Mouse (Mus musculus) cerebellum, adult 9-10 months (tissue): ENCODE measurements at regions not wholly inside any gene's neighbourhood (a gene's known extent, or its start where the extent isn't known, plus 50 kb on each side); places are given as distances from the start of the nearest gene placed in this dataset.

Experiments used
- DNase-seq: peaks from one replicate; pipeline ENCODE4 v3.0.0; 2022

DNA sequence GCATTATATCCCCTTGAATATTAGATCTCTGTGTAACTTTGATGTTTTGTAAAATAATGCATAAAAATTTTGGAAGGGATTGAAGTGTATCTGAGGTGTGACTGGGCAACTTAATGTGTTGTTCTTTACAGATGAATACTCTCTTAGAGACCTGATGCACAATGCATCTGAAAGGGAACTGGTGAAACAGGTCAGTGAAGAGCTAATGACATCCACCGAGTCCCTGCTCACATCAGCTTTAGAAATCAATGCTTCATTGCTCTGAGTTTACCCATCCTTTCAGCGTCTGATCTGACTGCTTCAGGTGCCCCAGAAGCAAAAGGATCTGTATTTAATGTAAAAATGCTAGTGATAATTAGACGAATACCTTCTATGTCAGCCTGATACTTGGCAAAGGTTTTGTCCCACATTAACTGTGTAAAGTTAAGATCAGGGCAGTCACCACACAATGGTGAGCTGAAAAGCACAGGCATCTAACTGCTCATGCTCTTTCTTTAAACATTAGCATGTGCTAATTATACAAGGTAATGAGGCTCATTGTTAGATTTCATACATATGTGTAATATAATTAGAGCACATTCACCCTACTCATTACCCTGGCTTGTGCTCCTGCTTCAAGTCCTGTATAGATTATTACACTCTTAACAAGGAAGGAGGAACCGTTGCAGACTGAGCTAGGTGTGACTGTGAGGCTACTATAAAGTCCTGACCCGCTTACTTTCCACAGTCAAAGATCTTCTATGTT, 204.6 kb upstream of the Tlr4 start:
- DNase-seq = no peak

DNA sequence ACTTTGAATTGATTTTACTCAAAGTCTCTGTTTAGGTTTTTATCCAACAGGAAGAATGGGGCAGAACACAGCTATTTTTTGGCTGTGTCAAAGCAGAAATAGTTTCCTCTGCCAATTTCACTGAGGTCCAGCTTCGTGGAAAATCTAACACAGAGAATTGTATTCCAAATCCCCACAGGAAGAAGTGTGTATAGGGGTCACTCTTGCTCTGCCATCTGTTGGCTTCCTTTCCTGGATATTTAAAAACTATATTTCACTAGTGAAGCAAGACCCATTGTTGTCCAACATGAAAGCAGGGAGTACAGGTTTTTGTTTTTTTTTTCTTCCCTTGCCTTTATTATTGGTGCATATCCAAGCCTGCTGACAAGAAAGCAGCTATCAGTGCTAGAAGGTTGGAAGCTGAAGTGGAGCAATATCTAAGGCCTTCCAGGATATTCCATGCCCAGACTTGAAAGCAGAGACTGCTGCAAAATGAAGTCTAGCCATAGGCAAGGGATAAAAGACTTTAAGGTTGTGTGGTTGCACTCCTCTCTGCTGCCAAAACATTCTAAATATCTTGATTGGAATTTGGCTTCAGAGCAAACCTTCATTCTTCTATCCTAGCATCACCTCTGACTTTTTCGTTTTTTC, 208.5 kb upstream of the Tlr4 start:
- peak; percentile 89 for DNase-seq

- DNase-seq = peak; percentile 54
Measured at GRCm38 (mm10) chr4:66617743-66618736, 209.3 kb upstream of the Tlr4 start.

DNA sequence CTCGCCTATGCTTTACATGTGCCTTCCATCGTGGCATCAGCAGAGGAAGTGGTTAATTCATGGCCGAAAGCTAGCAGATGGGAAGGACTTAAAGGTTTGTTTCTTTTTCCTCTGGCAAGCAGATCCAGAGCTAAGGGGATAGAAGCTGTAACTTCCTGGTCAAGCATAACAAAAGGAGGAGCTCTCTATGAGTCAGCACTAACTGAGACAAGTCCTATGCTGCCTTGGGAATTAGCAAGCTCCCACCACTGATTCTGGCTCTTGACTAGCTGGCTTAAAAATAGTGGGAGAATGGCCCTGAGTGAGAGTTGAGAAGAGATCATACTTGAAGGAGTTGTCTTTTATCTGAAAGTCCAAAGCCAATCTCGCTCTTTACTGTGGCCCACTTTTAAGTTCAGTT, 210.3 kb upstream of the Tlr4 start:
- no peak for DNase-seq

- DNase-seq = peak; percentile 74
Measured at GRCm38 (mm10) chr4:66604849-66605248, 200.4 kb upstream of the Astn2 start.

- DNase-seq = no peak
Measured at GRCm38 (mm10) chr4:66598737-66599136, 194.3 kb upstream of the Astn2 start.

GRCm38 (mm10) chr4:66586647-66587046, 182.2 kb upstream of the Astn2 start:
- DNase-seq = no peak

GRCm38 (mm10) chr4:66586166-66586565, 181.8 kb upstream of the Astn2 start:
- DNase-seq = no peak

- peak; percentile 76 for DNase-seq
Measured at GRCm38 (mm10) chr4:66556936-66557335, 152.5 kb upstream of the Astn2 start.

- DNase-seq = peak; percentile 99
Measured at GRCm38 (mm10) chr4:66550306-66551104, 146.1 kb upstream of the Astn2 start.

- DNase-seq = peak; percentile 37
Measured at GRCm38 (mm10) chr4:66542833-66543436, 138.5 kb upstream of the Astn2 start.

DNA sequence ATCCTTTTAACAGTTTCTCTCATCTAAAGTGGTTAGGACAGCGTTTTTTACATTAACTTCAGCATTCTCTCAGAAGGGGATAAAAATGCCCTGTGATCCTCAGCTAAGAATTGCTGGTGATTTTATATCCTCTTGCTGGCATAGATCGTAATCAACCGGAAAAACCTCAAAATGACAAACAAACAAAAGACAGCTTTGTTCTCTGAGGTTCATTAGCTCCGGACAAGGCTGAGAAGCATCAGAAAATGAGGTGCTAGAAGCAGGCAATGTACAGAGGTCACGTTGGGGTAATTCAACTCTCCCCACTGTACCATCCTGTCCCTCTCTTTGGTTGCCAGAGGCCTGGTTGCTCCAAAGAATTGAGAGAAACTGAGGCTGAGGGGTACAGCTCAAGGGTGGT, 120.0 kb upstream of the Astn2 start:
- DNase-seq = peak; percentile 44

- no peak for DNase-seq
Measured at GRCm38 (mm10) chr4:66523886-66524245, 119.5 kb upstream of the Astn2 start.

DNA sequence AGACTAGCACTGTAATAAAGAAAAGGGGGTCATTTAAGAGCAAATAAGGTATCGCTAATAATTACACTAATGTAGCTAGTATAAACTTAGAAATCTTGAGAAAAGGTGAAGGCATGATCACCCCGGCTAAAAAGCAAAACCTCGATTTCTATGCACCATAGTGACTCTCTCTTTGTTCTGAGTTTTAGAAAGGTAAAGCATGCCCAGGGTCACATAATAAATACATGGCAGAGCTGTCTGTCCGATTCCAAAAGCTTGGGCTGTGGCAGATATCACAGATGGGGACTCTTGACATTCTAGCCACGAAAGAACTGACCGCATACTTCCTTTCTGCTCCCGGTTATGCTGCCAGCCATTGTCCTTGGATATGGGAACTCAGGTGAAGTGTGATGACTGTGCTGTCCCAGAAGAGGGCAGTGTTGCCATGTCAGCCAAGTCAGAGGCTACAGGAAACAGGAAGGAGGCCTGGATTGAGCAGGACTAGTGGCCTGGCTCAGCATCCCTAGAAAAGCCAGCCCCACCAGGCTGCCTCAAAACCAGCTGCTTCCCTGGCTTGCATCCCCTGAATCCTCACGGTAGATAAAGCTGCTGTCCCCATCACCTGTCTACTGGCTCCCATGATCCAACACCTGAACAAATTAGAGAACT, 119.0 kb upstream of the Astn2 start:
- peak; percentile 98 for DNase-seq

DNA sequence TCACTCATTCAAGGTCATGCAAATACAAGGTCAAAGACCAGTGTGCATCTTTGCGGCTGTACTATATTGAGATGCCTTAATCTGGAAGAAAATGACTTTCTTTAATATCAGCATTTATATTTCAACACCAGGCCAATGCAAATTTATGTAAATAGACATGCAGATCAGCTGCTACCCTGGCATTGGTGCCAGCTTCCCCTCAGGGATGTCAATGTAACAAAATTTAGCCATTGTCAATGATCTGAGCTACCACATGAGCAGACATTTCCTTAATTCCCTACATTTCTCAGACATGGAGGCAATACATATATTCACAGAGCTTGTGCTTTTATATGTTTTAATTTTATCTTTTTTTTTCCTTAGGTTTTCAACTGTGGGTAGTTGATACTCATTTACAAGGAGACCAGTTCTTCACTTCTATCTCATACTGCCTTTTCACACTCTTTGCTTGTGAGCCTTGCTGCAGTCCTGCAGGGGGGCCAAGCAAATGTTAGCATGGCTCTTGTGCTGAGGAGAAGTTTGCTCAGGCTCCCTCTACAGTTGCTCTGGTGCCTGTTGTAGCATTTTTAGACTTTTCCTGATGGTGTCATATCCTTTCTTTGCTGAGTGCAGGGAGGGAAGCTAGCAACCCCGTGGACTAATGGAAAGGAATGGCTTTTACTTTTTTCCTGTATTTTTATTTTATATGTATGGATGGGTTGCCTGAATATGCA, 117.8 kb upstream of the Astn2 start:
- DNase-seq = peak; percentile 47

GRCm38 (mm10) chr4:66520796-66521195, 116.4 kb upstream of the Astn2 start:
- peak; percentile 43 for DNase-seq

DNA sequence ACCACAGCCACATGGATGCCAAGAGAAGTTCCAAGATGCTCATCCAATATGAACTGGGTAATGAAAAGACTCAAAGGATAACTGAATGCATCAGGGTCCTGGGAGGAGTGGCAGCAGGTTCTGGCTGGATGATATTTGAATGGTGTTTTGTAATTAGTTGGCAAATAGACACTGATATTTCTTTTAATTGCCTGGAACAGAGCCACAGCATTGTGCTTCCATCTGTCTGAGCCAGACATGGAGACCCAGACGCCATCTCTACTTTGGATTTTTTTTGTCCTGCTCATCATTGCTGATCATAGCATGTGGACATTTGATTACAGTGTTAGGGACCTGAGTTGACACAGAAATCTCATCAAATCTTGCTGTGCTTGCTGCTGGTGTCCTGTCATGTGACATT, 111.4 kb upstream of the Astn2 start:
- DNase-seq = peak; percentile 48

GRCm38 (mm10) chr4:66483496-66483895, 79.1 kb upstream of the Astn2 start:
- DNase-seq = peak; percentile 80

DNA sequence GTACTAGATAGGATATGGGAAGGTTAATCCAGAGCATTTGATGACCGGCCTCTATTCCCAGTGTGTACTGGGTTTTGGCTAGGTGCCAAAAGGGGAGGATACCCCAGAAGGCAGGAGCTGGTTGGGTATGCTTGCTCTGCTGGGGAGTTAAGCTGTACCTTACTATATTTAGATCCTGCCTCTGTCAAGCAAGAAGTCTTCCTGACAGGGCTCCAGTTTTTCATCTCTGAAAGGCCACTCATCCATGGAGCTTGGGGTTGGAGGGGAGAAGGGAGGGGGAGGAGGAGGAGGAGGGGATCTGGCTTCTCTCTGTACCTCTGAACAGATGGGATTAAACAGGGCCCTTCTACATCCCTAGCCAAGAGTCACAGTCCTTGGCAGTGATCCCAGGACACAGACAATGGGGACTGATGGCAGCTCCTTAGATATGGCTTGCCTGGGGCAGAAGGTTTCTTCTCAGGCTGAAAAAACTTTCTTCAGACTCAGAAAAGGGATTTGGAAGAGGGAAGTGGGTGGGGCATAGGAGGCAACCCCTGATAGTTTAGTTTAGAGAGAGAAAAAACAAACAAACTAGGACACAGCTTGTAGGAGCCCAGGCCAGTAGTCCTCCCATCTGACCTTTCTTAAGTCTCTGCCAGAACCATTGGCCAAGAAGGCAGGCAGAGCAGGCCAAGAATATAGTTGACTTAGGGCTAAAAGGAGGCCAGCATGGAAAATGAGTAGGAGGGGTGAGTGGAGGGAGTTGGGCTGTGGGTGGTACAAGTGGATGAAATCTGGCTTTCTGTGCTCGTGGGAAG, 78.3 kb upstream of the Astn2 start:
- DNase-seq = peak; percentile 99

DNA sequence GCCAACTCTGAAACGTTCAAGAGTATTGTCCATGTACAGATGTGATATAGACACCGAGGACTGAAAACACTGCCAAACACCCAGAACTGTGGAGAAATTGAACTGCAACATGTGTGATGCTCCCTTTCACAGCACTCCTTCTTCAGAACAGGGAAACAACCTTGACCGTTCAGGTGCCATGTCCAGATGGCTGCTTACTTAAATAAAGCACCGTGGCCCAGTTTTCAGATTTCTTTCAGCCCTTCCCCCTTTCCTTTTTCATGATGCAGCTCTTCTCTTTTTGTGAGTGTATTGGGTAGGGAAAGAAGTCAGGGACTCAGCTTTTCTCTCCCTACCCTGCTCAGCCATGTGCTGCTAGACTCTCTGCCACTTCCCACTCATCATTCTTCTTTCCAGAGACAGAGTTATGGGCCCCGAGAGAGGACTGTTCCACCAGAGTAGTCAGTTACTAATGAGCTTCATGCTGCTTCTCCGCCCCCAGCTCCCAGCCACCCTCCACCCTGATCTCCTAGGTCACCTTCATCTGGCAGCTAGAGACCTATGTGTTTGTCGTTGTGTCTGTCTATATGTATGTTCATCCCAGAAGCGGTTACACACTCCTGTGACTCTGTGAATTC, 74.3 kb upstream of the Astn2 start:
- DNase-seq = peak; percentile 51
